Mouse (Mus musculus) megakaryocyte progenitor cell, adult 5-6 weeks (primary cell): ENCODE data around the gene Itpkb. TPM values are rescaled to one million over a fixed set of nuclear protein-coding genes. Genes with fewer than 3 reads are reported as not detected.

ENCODE experiments used
- ATAC-seq: replicated peaks from 2 replicates; pipeline ENCODE4 v1.8.0; 2016; ENCODE audit warnings: mild to moderate bottlenecking, moderate TSS enrichment, inconsistent platforms; ENCODE audit not compliant: poor library complexity
- total RNA-seq, 2 experiments: library from RNA; stranded (forward) in 1 of 2; stranded (reverse) in 1 of 2; fragments of 157-497, 149-512 nt in 1 of 2; fragments of 200-1000 nt in 1 of 2; gene quantifications; 2 replicates each; pipeline versions ENCODE4 v1.2.3 to v1.2.4; 2015 to 2017

Itpkb gene
- total RNA-seq, 2 experiments from 2014 or later, result 9.6 to 12.3 TPM

DNA sequence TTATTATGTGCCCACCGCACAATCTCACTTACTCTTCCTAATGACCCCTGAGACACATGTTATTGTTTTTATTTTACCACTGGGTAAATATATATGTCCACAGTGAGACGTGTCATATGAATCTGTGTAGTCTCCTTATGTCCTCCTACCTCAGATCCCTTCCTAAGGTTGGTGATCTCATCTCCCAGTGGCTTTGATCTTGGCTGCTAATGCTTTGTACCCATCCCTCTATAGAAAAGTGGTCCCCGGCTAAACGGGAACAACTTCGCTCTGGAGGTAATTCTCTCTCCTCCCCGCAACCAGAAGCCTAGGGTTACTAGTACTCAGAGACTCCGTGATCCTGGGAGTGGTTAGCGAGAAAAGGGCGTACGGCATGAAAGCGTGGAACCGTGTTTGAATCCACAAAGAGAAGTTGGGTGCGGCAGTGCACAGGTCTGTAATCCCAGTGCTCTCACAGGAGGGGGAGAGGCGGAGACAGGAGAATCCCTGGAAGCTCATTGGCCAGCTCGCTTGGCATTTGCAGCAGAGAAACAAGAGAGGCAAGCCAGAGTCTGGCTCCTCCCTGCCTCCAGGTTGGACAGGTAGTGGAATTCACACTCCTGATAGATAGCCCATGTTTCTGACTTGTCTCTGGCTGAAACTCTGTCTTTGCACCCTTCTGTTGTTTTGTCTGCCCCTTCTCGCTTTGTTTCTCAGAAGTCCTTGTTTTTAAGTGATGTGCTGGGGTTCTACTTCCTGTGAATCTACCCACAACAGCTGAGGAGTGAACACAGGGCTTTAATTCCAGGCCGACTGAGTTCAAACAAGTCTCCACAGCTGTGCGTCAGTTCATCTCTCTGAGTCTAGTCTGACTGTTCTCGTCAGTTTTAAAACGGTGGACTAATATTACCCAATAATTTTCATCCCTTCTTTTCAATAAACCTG is 16.5 kb upstream of the Itpkb start:
- ATAC-seq, result no peak

DNA sequence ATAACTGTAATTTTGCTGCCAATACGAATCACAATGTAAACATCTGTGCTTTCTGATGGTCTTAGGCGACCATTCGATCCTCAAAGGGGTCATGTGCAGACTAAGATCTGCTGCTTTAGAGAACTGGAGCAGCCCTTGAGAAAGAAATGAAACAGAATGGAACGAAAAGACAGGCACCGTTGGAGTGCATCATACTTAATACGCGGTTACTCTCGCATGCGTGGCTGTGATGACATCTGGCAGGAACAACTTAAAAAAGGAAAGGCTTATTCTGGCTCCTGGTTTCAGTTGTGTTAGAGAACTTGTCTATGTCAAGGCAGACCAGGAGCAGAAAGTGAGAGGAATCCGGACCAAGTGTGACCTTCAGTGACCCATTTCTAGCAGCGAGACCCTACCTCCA is 15.6 kb upstream of the Itpkb start:
- no peak for ATAC-seq

DNA sequence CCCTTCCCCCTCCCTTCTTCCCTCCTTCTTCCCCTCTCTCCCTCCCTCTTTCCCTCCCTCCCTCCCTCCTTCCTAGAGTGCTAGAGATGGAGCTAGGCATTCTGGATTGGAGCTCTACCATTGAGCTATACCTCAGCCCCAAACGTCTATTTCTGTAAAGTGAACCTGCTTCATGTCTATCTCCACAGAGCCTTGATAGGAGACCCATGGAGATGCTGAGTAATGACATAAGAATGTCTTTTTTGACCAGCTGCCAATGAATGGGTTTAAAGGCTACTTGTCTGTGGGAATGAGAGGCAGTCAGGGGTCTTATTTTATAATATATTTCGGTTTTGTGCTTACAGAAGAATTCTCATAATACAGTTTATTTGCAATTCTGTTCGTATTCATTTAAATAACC is 15.2 kb upstream of the Itpkb start:
- no peak for ATAC-seq

DNA sequence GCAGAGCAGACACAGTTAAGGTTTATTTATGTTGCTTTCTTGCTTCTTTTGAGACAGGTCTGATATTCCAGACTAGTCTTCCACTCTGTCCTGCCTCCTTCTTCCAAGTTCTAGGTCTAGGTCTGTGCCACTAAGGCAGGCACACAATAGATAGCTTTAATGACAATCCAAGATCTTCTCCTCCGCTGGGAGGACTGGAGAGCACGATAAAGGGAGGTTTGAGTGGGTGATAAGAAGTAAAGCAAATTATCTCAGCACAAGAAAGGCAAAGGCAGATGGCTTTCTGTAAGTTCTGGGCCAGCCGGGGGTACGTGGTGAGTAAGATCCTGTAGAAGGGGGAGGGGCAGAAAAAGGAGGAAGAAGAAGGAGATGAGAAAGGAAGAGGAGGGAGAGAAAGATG is 12.8 kb upstream of the Itpkb start:
- ATAC-seq, result peak; percentile 40

DNA sequence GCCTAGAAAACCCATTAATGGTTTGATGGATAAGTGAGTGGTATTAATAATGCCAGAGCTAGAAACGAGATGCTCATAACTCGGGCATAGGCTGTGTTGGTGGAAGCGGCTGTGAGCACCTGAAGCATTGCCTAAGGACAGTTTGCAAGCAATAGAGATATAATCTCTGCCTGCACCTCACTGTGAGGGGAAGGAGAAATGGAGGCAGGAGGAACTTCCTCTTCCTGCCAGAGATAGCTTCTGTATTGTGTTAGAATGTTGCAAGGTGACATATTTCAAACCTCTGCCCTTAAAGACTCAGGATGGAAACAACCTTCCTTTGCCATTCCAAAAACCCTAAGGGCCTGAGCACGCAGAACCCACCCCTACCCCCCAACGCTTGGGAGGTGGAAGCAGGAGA is 11.9 kb upstream of the Itpkb start:
- ATAC-seq, result peak; percentile 71

DNA sequence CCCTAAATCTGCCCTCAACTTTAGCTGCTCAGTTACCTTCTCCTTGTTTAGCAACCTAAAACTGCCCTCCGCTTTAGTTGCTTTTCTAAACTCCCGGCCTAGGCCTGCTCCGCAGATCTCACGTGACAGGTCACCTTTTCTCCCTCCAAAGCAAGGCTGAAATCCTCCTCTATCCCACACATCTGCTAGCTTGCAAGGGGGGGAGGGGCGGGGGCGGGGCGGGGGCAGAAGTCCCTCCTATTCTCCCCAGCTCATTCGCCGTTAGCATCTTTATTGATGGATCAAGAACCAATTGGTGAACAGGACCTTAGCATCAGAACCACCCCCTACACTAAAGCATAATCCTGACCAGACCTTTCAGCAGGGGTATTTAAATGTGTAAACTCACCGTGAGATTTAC is 10.4 kb upstream of the Itpkb start:
- ATAC-seq, result no peak

DNA sequence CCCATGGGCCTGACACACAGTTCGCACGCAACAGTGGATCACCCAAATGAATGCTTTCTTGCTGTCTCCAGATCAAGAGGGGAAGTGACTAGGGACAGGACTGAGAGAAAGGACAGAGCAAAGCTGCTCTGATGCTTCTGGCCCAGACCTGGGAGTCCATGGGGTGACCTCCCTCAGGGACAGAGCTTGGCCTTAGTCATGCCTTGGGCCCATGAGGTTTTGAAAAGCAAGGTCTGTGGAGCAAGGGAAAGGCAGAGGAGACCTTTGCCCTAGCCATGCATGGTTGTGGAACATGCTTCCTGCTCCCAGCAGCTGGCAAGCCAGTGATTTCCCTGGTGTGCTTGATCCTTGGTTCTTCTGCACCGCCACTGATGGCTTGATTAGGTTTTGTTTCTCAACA is 7.4 kb upstream of the Itpkb start:
- ATAC-seq, result no peak

DNA sequence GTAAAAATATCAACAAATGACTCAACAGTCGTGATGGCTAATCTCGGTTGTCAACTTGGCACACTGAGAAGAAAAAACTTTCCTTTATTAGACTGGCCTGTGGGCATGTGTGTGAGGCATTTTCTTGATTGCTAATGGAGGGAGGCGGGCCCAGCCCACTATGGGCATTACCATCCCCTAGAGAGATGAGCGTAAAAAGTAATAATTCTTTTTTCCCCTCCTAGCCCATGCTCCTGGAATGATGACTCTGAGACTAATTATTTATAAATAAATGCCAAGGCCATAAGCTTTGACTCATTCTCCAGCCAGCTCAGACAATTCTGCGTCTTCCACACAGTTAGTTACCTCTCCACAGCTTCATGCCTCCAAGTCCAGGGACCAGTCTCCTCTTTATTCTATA is 6.8 kb upstream of the Itpkb start:
- ATAC-seq, result no peak

DNA sequence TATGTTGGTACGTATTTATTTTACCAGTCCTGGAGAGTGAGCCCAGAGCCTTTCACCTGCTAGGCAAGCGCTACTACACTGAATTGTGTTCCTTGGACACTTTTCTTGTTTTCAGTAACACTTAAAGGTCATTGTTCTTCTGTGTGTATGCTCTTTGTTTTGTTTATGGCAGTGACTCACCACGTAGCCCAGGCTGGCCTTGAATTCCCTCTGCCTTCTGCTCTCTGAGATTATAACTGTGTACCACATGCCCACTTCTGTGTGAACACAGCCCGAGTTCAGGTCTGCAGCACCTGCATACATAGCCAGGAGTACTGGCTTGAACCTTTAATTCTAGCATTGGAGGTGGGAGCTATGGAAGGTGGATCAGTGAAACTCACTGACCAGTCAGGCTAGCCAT is 6.0 kb upstream of the Itpkb start:
- ATAC-seq, result no peak

DNA sequence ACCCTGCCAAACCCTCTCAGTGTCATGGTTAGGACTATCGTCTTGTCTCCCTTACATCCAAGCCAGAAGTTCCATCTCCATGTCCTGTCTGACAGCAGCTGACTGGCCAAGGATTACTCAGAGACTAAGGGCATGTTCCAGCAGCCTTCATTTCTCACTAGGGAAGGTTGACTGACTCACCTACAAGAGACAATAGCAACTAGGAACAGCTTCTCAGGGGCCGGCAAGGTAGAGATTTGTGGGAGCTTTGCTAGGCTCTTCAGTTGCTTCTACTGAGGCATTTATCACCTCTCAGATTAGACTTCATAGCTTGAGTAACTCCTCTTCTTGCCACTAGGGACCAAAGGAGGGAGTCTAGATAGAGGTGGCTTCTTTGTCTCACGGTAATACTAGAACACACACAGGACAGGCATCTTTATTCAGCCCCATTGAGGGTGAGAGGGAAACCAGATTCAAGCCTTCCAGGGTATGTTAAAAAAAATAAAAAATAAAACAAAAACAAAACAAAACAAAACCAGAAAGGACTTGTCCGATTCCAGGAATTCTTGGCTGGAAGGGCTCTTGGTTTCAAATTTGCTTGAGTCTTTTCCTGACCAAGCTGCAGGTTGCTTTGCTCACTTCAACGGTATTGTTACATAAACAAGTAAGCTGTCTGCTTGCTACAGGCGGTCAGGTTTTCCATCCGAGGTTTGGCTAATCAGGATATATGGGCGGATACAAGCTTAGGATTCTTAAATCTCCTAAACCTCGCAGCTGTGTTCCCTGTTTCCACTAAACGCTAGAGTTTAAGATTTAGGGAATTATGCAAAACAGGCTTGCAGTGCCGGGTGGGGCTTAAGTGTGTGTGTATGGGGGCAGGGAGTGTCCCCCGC is 1.3 kb upstream of the Itpkb start:
- peak; percentile 51 for ATAC-seq

DNA sequence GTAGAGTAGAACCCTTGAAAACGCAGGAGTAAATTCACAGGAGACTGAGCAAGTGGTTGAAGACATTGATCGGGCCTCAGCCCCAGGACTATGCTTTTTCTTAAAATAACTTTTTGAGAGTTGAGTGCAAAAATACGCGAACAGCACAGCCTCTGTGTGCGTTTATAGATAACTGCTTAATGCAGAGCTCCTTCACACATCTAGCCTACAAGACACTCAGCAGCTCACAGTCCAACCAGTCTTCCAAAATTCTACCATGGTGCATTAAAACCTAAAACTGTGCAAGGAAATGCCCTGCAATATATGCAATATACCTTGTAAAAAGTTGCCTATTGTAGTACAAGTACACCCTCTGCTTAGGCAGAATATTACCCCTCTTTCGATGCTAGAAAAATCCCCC is 579 bp upstream of the Itpkb start:
- 0 out of 2 replicates have a peak, but pooled peaks have one; percentile 10 for ATAC-seq

DNA sequence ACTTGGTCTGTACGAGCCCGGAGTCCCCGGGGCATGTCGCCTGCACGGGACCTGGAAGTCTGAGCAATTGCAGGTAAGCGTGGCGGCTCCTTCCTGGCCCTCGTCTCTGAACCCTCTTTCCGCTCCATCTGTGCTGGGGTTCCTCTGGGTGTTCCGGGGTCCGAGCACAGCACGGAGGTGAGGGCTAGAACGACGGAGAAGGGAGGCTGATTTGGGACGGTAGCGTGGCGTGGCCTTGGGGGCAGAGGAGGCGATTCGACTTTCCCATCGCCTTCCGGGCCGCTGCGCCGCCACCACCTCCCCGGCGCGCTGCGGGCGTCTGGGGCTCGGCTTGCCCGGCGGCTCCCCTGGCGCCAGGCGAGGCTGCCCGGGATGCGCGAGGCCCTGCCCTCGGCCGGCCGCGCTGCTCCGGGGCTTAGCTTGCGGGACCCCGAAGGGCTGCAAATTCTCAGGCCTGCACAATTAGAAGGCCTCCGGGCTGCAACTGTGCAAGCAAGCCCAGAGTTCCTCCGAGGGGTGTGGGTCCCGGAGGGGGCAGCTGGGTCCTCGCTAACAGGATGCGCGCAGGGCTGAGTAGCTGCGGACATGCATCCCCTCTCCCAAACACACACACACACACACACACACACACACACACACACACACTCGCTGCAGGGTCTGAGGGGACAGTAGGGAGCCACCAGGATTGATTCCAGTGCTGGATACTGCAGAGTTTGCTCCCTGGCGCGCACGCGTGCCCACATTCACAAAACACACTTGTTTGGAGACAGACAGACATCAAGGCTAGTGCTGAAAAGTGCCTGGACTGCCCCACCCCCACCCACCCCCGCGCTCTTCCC is 641 bp downstream of the Itpkb start:
- ATAC-seq, result peak; percentile 14; the same call in 1 of the 2 replicates

DNA sequence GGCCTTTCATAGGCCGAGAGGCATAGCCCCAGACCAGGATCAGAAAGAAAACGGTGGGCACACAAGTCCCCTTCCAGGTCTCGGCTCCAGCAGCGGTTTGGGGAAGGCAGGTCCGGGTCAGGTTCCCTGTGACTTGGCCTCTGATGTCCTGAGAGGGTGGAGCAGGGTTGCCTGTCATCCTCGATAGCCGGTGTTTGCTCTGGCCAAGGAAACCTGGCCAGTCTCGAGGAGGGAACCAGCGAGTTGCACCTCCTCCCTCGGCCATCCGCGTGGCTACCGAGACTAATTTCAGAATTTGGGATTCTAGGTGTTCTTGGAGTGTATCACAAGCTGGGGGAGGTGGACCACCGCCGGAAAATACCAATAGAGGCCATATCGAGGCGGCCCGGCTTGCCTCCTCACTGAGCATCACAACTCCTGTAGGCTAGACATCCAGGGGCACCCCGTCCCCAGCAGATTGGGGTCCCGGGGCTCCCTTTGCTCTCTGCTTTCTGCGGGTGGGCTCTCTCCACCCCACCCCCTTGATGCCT is 1.3 kb downstream of the Itpkb start:
- ATAC-seq, result no peak

DNA sequence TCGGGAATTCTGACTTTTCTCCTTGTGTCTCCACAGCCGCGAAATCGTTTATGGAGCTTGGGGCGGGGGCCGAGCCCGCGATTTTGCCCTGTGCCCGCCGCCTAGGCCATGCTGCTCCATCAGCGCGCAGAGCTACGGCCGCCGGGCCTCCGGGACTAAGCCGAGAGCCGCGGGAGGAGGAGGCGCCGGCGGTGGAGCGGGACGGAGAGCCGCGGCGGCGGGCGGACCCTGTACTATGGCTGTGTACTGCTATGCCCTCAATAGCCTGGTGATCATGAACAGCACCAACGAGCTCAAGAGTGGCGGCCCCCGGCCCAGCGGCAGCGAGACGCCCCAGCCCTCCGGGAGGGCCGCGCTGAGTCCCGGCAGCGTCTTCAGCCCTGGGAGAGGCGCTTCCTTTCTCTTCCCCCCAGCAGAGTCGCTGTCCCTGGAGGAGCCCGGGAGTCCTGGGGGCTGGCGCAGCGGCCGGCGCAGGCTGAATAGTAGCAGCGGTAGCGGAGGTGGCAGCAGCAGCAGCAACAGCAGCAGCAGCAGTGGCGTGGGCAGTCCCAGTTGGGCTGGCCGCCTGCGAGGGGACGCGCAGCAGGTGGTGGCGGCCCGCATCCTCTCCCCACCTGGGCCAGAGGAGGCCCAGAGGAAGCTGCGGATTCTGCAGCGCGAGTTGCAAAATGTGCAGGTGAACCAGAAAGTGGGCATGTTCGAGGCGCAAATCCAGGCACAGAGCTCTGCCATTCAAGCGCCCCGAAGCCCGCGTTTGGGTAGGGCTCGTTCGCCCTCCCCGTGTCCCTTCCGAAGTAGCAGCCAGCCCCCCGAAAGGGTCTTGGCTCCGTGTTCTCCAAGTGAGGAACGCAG is 2.0 kb downstream of the Itpkb start:
- peak; percentile 9; the same call in 1 of the 2 replicates for ATAC-seq

DNA sequence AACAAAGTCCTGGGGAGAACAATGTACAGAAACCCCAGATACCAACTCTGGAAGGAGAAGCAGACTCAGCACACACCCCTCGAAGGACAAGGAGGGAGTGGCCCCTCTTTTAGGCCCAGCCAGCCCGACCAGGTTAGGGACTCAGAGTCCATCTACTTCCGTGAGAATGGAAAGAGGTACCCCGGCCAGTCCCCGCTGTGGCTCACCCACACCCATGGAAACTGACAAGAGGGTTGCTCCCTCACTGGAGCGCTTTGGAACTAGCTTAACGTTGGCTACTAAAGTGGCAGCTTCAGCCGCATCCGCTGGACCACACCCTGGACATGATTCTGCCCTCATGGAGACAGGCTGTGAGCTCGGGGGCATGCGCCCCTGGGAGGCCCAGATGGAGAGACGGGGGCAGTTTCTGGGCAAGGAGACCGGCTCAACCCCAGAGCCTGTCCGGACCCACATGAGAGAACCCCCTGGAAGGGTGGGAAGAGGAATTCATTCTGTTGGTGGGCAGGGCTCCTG is 2.7 kb downstream of the Itpkb start:
- no peak for ATAC-seq

DNA sequence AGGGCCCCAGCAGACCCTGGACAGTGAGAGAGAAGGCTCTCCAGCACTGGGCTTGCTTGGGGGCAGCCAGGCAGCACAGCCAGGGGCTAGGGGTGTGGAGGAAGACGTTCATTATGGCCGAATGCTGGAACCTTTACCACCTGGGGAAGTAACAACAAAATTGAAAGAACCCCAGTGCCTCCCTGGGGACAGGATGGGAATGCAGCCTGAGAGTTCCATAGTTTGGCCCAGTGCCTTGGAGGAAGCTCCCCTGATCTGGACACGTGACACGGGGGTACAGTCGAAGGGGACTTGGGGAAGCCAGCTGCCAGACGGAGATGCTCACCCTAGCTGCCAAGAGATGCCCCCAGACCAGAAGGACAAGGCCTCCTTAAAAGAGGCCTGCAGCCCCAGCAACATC is 3.3 kb downstream of the Itpkb start:
- ATAC-seq, result no peak

DNA sequence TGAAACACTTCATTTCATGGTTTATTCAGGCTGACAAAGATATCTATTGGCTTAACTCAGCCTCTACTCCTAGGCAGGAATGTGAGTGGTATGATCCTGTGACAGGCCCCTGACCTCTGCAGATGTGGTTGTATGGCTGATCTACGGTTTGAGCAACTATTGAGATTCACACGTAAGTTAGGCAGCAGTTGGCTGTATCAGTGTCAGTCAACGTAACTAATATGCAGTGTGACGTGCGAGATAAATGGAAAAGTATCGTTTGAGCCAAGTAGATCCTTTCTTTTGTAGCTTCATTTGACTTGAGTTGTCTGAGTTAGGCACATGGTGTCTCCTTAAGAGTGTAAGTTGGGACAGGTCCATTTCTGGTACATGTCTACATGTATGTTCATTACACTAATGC is 4.3 kb downstream of the Itpkb start:
- no peak for ATAC-seq

DNA sequence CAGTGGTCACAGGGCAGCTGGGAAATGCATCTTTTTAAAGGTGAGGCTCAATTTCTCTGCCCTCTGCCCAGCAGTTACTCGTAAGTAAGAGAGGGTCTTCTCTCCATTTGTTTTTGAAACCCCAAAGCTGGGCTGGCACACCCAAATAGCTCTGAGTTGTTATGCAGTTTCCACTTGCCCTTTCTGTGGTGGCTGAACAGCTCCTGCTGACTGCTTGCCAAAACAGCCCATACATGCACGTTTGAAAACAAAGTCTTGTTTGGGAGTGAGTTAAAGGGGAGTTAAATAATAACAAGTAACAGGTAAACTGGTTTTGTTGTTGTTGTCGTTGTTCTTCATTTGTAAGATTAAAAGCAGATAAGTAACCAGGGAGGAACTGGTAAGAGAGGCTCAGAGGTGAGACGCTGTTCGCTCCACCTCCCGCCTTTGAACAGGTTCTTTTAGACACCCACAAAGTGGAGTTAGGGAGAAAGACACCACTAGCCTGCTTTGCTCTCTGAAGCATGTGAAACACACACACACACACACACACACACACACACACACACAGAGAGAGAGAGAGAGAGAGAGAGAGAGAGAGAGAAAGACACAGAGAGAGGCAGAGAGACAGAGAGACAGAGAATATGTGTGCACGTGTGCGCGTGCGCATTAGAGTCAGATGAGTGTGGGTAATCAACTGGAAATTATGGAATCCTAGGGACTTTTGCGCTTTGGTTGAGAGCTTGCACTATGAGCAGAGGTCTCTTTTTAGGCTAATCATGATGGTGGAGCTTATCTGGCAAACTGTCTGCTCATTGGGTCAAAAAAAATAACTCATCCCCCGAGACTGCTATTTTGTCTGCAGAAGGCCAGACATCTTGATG is 5.5 kb downstream of the Itpkb start:
- ATAC-seq, result no peak

DNA sequence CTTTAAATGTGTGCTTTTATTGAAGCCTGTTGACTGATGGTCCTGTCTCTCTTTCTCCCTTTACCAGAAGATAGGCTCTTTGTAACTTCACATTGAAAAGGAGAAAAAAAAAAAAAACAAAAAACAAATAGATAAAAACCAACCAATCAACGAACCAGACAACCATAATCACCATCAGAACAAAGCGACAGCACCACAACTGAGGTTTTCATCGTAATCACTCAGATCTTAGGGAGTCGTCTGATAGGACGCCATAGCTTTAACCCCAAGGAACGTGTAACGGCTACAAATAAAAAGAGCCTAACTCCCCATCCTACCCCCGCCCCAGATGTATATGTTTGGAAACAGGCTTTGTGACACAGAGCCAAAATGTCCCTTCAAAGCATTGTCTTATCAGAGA is 8.1 kb downstream of the Itpkb start:
- no peak for ATAC-seq
